Comparison of ENCODE assay signal across 10 mouse cellular contexts in genomic region chr2:109989196-109989595, GRCm38 (mm10). TPM values are rescaled to one million over a fixed set of nuclear protein-coding genes. Genes with fewer than 3 reads are reported as not detected.
DNase-seq lines count a peak whose midpoint lies in the region; ATAC-seq and TF ChIP-seq lines count a peak whose summit lies in the region.
"Had no signal": no experiment of that assay in that cellular context is flagged by ENCODE, and none has a peak within 500 bp of the region (broad histone marks: within the 10 kb centered on the region; RNA-seq: fewer than 3 reads in every experiment).

No protein-coding gene starts in this region.

- no peaks in the 10 kb centered on the region for H3K27me3 ChIP-seq in midbrain, embryonic 11.5 days (ENCODE audit: control insufficient read depth, insufficient read depth, low read length)
- no peaks in the 10 kb centered on the region for H3K27me3 ChIP-seq in midbrain, embryonic 16.5 days (ENCODE audit: control insufficient read depth, insufficient read depth, low read depth, low read length)
- H3K27me3 ChIP-seq in limb, embryonic 12.5 days: no peaks in the 10 kb centered on the region
- no peaks in the 10 kb centered on the region for H3K27me3 ChIP-seq in stomach, embryonic 16.5 days (ENCODE audit: control insufficient read depth, insufficient read depth, low read length)
- H3K27me3 ChIP-seq in cerebellum, adult 2 months (ENCODE audit: control insufficient read depth, insufficient read depth, low read length): no peaks in the 10 kb centered on the region

- no peaks in the 10 kb centered on the region for H3K36me3 ChIP-seq in midbrain, embryonic 11.5 days (ENCODE audit: control insufficient read depth, insufficient read depth, low read length)
- no peaks in the 10 kb centered on the region for H3K36me3 ChIP-seq in midbrain, embryonic 16.5 days (ENCODE audit: control insufficient read depth, insufficient read depth, low read length)
- no peaks in the 10 kb centered on the region for H3K36me3 ChIP-seq in limb, embryonic 12.5 days
- no peaks in the 10 kb centered on the region; the same call in 1 of the 2 replicates for H3K36me3 ChIP-seq in stomach, embryonic 16.5 days (ENCODE audit: control insufficient read depth, insufficient read depth, low read length)
- H3K36me3 ChIP-seq: lung, embryonic 15.5 days had no signal

- peak; percentile 62 for DNase-seq in heart, adult 11 months
- no peak for DNase-seq in heart, adult 9 months (ENCODE audit: low spot score in 2 of 2)
- peak; percentile 88 for DNase-seq in midbrain, embryonic 11.5 days (ENCODE audit: low spot score, missing footprints)
- no peak for DNase-seq in cerebellum, adult 2 months
- no peak for DNase-seq in thymus, postnatal 0 days (ENCODE audit: low spot score)
- DNase-seq: B cell, adult 2 months had no signal

- peaks cover 20% of the 10 kb centered on the region for H3K4me1 ChIP-seq in midbrain, embryonic 11.5 days (ENCODE audit: control insufficient read depth, insufficient read depth, low read length)
- H3K4me1 ChIP-seq in midbrain, embryonic 16.5 days (ENCODE audit: control insufficient read depth, insufficient read depth, low read length): peaks cover 5% of the 10 kb centered on the region; the same call in 1 of the 2 replicates
- H3K4me1 ChIP-seq in limb, embryonic 12.5 days (replicated peaks): peaks cover 70% of the 10 kb centered on the region
- peaks cover 59% of the 10 kb centered on the region for H3K4me1 ChIP-seq in stomach, embryonic 16.5 days (ENCODE audit: control insufficient read depth, insufficient read depth, low read length)
- H3K4me1 ChIP-seq in cerebellum, adult 2 months (ENCODE audit: control insufficient read depth, insufficient read depth, low read length): no peaks in the 10 kb centered on the region; the same call in 1 of the 2 replicates
- H3K4me1 ChIP-seq: lung, embryonic 15.5 days had no signal

- TF ChIP-seq POLR2A in cerebellum, adult 2 months (IDR thresholded peaks at IDR 0.05; ENCODE audit: borderline replicate concordance, insufficient read depth, low read length): no peak

- H3K9me3 ChIP-seq in midbrain, embryonic 11.5 days (ENCODE audit: control insufficient read depth, low read length): no peaks in the 10 kb centered on the region
- no peaks in the 10 kb centered on the region for H3K9me3 ChIP-seq in midbrain, embryonic 16.5 days (replicated peaks; ENCODE audit: control insufficient read depth, low read length, poor library complexity, severe bottlenecking)
- H3K9me3 ChIP-seq in limb, embryonic 12.5 days: no peaks in the 10 kb centered on the region
- no peaks in the 10 kb centered on the region for H3K9me3 ChIP-seq in stomach, embryonic 16.5 days (replicated peaks; ENCODE audit: control insufficient read depth, low read length)
- H3K9me3 ChIP-seq: lung, embryonic 15.5 days had no signal

- peak overlapping the region; percentile 48; the same call in 1 of the 2 replicates for H3K27ac ChIP-seq in midbrain, embryonic 11.5 days (ENCODE audit: low read depth, low read length)
- no peak overlapping the region for H3K27ac ChIP-seq in midbrain, embryonic 16.5 days (ENCODE audit: low read length)
- H3K27ac ChIP-seq in limb, embryonic 12.5 days: peak overlapping the region; percentile 72
- H3K27ac ChIP-seq in stomach, embryonic 16.5 days (ENCODE audit: low read length): peak overlapping the region; percentile 71
- H3K27ac ChIP-seq in cerebellum, adult 2 months (ENCODE audit: insufficient read depth, low read length): no peak overlapping the region
- H3K27ac ChIP-seq: lung, embryonic 15.5 days had no signal

- TF ChIP-seq CTCF in cerebellum, adult 2 months (IDR thresholded peaks at IDR 0.05; ENCODE audit: borderline replicate concordance, insufficient read depth, low read depth, low read length): no peak

- ATAC-seq in midbrain, embryonic 11.5 days (ENCODE audit: low FRiP score): peak; percentile 80
- no peak; the same call in 1 of the 2 replicates for ATAC-seq in midbrain, embryonic 16.5 days
- ATAC-seq in limb, embryonic 12.5 days (ENCODE audit: insufficient number of reproducible peaks, insufficient read depth, low FRiP score, low TSS enrichment, low read depth): no peak
- ATAC-seq in stomach, embryonic 16.5 days (ENCODE audit: insufficient read depth, low FRiP score): no peak

- peak overlapping the region; percentile 1; the same call in 1 of the 2 replicates for H3K4me2 ChIP-seq in midbrain, embryonic 11.5 days
- no peak overlapping the region for H3K4me2 ChIP-seq in midbrain, embryonic 16.5 days (ENCODE audit: low read length)
- H3K4me2 ChIP-seq in limb, embryonic 12.5 days: no peak overlapping the region
- no peak overlapping the region for H3K4me2 ChIP-seq in stomach, embryonic 16.5 days (ENCODE audit: low read depth, low read length)
- H3K4me2 ChIP-seq: lung, embryonic 15.5 days had no signal

- no peak overlapping the region for H3K4me3 ChIP-seq in midbrain, embryonic 11.5 days (ENCODE audit: low read depth, low read length)
- no peak overlapping the region for H3K4me3 ChIP-seq in midbrain, embryonic 16.5 days (ENCODE audit: low read depth, low read length)
- H3K4me3 ChIP-seq in limb, embryonic 12.5 days (replicated peaks): no peak overlapping the region
- no peak overlapping the region for H3K4me3 ChIP-seq in stomach, embryonic 16.5 days (replicated peaks; ENCODE audit: low read length)
- H3K4me3 ChIP-seq in cerebellum, adult 2 months (replicated peaks; ENCODE audit: insufficient read depth, low read depth, low read length): no peak overlapping the region
- H3K4me3 ChIP-seq: lung, embryonic 15.5 days had no signal

- 2% methylated on average over 3 of the region's 3 CpGs for WGBS in midbrain, embryonic 11.5 days
- WGBS in midbrain, embryonic 16.5 days: 4% methylated on average over 3 of the region's 3 CpGs
- WGBS in limb, embryonic 12.5 days: 0% methylated on average over 3 of the region's 3 CpGs
- 10% methylated on average over 3 of the region's 3 CpGs for WGBS in stomach, embryonic 16.5 days
- WGBS in cerebellum, adult 2 months: 72% methylated on average over 3 of the region's 3 CpGs

- no peak overlapping the region for H3K9ac ChIP-seq in midbrain, embryonic 11.5 days (ENCODE audit: low read length)
- H3K9ac ChIP-seq in midbrain, embryonic 16.5 days (ENCODE audit: low read depth, low read length): no peak overlapping the region
- no peak overlapping the region for H3K9ac ChIP-seq in limb, embryonic 12.5 days (replicated peaks)
- peak overlapping the region; percentile 47; the same call in 1 of the 2 replicates for H3K9ac ChIP-seq in stomach, embryonic 16.5 days (ENCODE audit: low read length)
- H3K9ac ChIP-seq: lung, embryonic 15.5 days had no signal

RNA-seq across cellular contexts. Expression of gene Ccdc34, which starts 28.4 kb away (rescaled TPM):
- polyA plus RNA-seq in midbrain, embryonic 11.5 days (2014; fragmentation: Nextera tagmentation; extraction: Ambion mirVana): 59.0 and 67.9 TPM in 2 replicates
- polyA plus RNA-seq in midbrain, embryonic 16.5 days (2015; fragmentation: Nextera tagmentation; extraction: Ambion mirVana): 28.7 and 29.0 TPM in 2 replicates
- 61.0 and 61.4 TPM in 2 replicates for polyA plus RNA-seq in limb, embryonic 12.5 days (2016; fragmentation: Nextera tagmentation; extraction: Ambion mirVana)
- 32.9 and 37.0 TPM in 2 replicates for polyA plus RNA-seq in stomach, embryonic 16.5 days (2015; fragmentation: Nextera tagmentation; extraction: Ambion mirVana)
- polyA plus RNA-seq in cerebellum, adult 2 months (2012; rRNA removed): 10.8 and 12.0 TPM in 2 replicates
- 40.0 and 43.0 TPM in 2 replicates for polyA plus RNA-seq in thymus, postnatal 0 days (2015; fragmentation: Nextera tagmentation; extraction: Ambion mirVana)

Comparison
In these comparisons a context has a peak if more than half of its experiments do, and no peak if none do; other contexts are left out.
1. DNase-seq: peak in heart, adult 11 months (single experiment) and midbrain, embryonic 11.5 days (single experiment); none in heart, adult 9 months (0 of 2), cerebellum, adult 2 months (0 of 2) and thymus, postnatal 0 days (single experiment).
2. H3K27ac ChIP-seq: peak in midbrain, embryonic 11.5 days (single experiment), limb, embryonic 12.5 days (single experiment) and stomach, embryonic 16.5 days (single experiment); none in midbrain, embryonic 16.5 days (single experiment) and cerebellum, adult 2 months (single experiment).